In the genomic region with DNA sequence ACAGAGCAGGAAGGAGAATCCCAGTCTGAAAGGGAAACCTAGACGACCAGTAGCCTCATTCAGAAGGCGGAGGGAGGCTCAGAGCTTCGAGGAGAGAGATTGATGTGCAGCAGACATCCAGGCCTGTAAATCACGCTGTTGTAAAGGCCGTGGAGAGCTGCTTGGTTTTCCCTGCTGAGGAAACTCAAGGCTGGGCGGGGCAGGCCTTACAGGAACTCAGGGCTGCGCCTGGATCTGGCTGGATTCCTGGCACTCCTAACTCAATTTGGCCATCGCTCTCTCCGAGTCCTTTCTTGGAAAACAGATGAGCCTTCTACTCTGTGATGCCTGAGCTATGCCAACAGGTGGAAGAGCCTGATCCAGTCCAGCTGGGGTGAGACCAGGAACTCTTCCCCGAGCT, we compare ENCODE assay signal across 11 mouse cellular contexts.
DNase-seq lines count a peak whose midpoint lies in the region; ATAC-seq and TF ChIP-seq lines count a peak whose summit lies in the region.
"Had no signal": no experiment of that assay in that cellular context is flagged by ENCODE, and none has a peak within 500 bp of the region (broad histone marks: within the 10 kb centered on the region; RNA-seq: fewer than 3 reads in every experiment).

No protein-coding gene starts in this region.

- H3K27me3 ChIP-seq in heart, adult 2 months (ENCODE audit: control insufficient read depth, insufficient read depth, low read length), result no peaks in the 10 kb centered on the region
- H3K27me3 ChIP-seq: heart, embryonic 15.5 days; liver, embryonic 15.5 days had no signal

- no peaks in the 10 kb centered on the region for H3K79me2 ChIP-seq in heart, adult 2 months (replicated peaks; ENCODE audit: control insufficient read depth, insufficient read depth, low read length)

- no peak overlapping the region for H3K4me3 ChIP-seq in heart, adult 2 months
- H3K4me3 ChIP-seq: embryonic facial prominence, embryonic 10.5 days; heart, embryonic 15.5 days; liver, embryonic 15.5 days had no signal

- no peak overlapping the region for H3K9ac ChIP-seq in heart, adult 2 months (ENCODE audit: low read depth, low read length)
- H3K9ac ChIP-seq: heart, embryonic 15.5 days; liver, embryonic 15.5 days had no signal

- intact Hi-C loops in heart, adult 2 months (cut with DNase I), result no loop called here
- intact Hi-C loops in heart, postnatal 25 days (cut with DNase I), result no loop called here

- peak overlapping the region; percentile 20; the same call in 1 of the 2 replicates for H3K27ac ChIP-seq in heart, adult 2 months
- H3K27ac ChIP-seq: embryonic facial prominence, embryonic 10.5 days; heart, embryonic 15.5 days; liver, embryonic 15.5 days had no signal

- no peaks in the 10 kb centered on the region for H3K36me3 ChIP-seq in heart, adult 2 months (ENCODE audit: control insufficient read depth, insufficient read depth, low read length)
- H3K36me3 ChIP-seq: embryonic facial prominence, embryonic 10.5 days; heart, embryonic 15.5 days; liver, embryonic 15.5 days had no signal

- H3K4me1 ChIP-seq in heart, adult 2 months (ENCODE audit: control insufficient read depth, insufficient read depth, low read length), result peaks cover 23% of the 10 kb centered on the region
- H3K4me1 ChIP-seq: liver, embryonic 15.5 days had no signal

- peak; percentile 47 to 59 for DNase-seq in heart, adult 2 months
- no peak for DNase-seq in heart, postnatal 25 days (ENCODE audit: low spot score)
- peak; percentile 35 for DNase-seq in ES-CJ7 (ENCODE audit: low read depth, low spot score)
- DNase-seq in gastrocnemius, adult 8-10 months (ENCODE audit: low spot score in 2 of 2), result peak; percentile 51 to 59
- peak; percentile 39 to 47 for DNase-seq in kidney, postnatal 25 days
- DNase-seq in layer of hippocampus, adult 18-20 months (ENCODE audit: low spot score in 2 of 2), result no peak

- no peak for TF ChIP-seq POLR2A in heart, adult 2 months (IDR thresholded peaks at IDR 0.05; ENCODE audit: insufficient read depth, low read depth, low read length)

- WGBS in heart, adult 2 months, result 45% methylated on average over 10 of the region's 10 CpGs

- no peak for ATAC-seq in activated CD4-positive, CD25-positive, alpha-beta regulatory T cell, adult 4 months
- ATAC-seq: forebrain, embryonic 14.5 days had no signal

- TF ChIP-seq EP300 in heart, adult 2 months (IDR thresholded peaks at IDR 0.05; ENCODE audit: insufficient read depth, low read depth, low read length), result 0 out of 2 replicates have a peak, but pooled peaks have one; percentile 6

- no peak for TF ChIP-seq CTCF in heart, adult 2 months (IDR thresholded peaks at IDR 0.05)

Comparison
In these comparisons a context has a peak if more than half of its experiments do, and no peak if none do; other contexts are left out.
1. DNase-seq: peak in heart, adult 2 months (2 of 2), ES-CJ7 (single experiment), gastrocnemius, adult 8-10 months (2 of 2) and kidney, postnatal 25 days (2 of 2); none in heart, postnatal 25 days (single experiment) and layer of hippocampus, adult 18-20 months (0 of 2).